Mouse (Mus musculus) cerebellum, adult 2 months (tissue): ENCODE measurements around the gene Gpr155. TPM values are rescaled to one million over a fixed set of nuclear protein-coding genes. Genes with fewer than 3 reads are reported as not detected.

ENCODE experiments used
- DNase-seq, 2 experiments: peaks; one replicate each; pipeline ENCODE4 v3.0.0; 2021
- H3K27ac ChIP-seq: fragments of 200-500 bp; 2 replicates; pipeline ENCODE4 v1.5.1; 2012; ENCODE audit warnings: low read length, control low read depth, inconsistent platforms; ENCODE audit not compliant: insufficient read depth
- H3K27me3 ChIP-seq: fragments of 200-500 bp; 2 replicates; pipeline ENCODE4 v1.6.1; 2012; ENCODE audit warnings: inconsistent platforms, mild to moderate bottlenecking, low read length, moderate library complexity; ENCODE audit not compliant: control insufficient read depth, insufficient read depth
- H3K4me1 ChIP-seq: fragments of 200-500 bp; 2 replicates; pipeline ENCODE4 v1.6.1; 2011; ENCODE audit warnings: low read length; ENCODE audit not compliant: control insufficient read depth, insufficient read depth
- H3K4me3 ChIP-seq: fragments of 200-500 bp; replicated peaks from 2 replicates; pipeline ENCODE3; 2011; ENCODE audit warnings: mild to moderate bottlenecking, low read depth, low read length, control low read depth; ENCODE audit not compliant: insufficient read depth
- CTCF ChIP-seq: fragments of 200-500 bp; IDR thresholded peaks from 2 replicates; pipeline ENCODE4 v1.5.1; 2011; ENCODE audit warnings: low read depth, mild to moderate bottlenecking, control low read depth, low read length, moderate library complexity, borderline replicate concordance; ENCODE audit not compliant: insufficient read depth
- POLR2A ChIP-seq: fragments of 200-500 bp; IDR thresholded peaks from 2 replicates; pipeline ENCODE4 v1.6.1; 2011; ENCODE audit warnings: low read length, control low read depth, borderline replicate concordance; ENCODE audit not compliant: insufficient read depth
- WGBS: fragments of 180-500 bp; shearing (Covaris S2); methylation state at CpG from one replicate; pipeline ENCODE4 v1.1.7; 2018; 5-methylcytosine and 5-hydroxymethylcytosine counted together
- polyA plus RNA-seq: library from polyadenylated mRNA; depleted of rRNA; stranded (reverse); fragments of >200 nt; gene quantifications from 2 replicates; pipeline ENCODE4 v1.2.3, GENCODE M21; 2012

The Gpr155 gene
- polyA plus RNA-seq, 1 experiment, result 19.4 TPM

GRCm38 (mm10) chr2:73338415-73338814 lies 48.0 kb downstream of the Gpr155 start:
- TF ChIP-seq POLR2A (no peak), CTCF (no peak)
- 78% methylated on average over 8 of the region's 8 CpGs for WGBS
- H3K27me3 ChIP-seq, result no peaks in the 10 kb centered on the region

GRCm38 (mm10) chr2:73335949-73336348 lies 50.4 kb downstream of the Gpr155 start:
- no peaks in the 10 kb centered on the region for H3K4me1 ChIP-seq
- no peak for DNase-seq
- no peak for TF ChIP-seq POLR2A
- no peaks in the 10 kb centered on the region for H3K27me3 ChIP-seq
- H3K4me3 ChIP-seq, result no peak overlapping the region
- H3K27ac ChIP-seq, result no peak overlapping the region
- WGBS, result 88% methylated on average over 3 of the region's 3 CpGs

More at GRCm38 (mm10) chr2:73338415-73338814, 48.0 kb downstream of the Gpr155 start:
- no peak for DNase-seq
- no peak overlapping the region for H3K27ac ChIP-seq
- H3K4me1 ChIP-seq, result no peaks in the 10 kb centered on the region
- H3K4me3 ChIP-seq, result no peak overlapping the region

GRCm38 (mm10) chr2:73325871-73326270 lies 60.5 kb downstream of the Gpr155 start:
- WGBS, result 57% methylated on average over 5 of the region's 5 CpGs
- Histone ChIP-seq H3K4me3 (no peak overlapping the region), H3K4me1 (peaks cover 2% of the 10 kb centered on the region; the same call in 1 of the 2 replicates), H3K27ac (no peak overlapping the region), H3K27me3 (no peaks in the 10 kb centered on the region)
- TF ChIP-seq CTCF (no peak), POLR2A (no peak)
- DNase-seq, result no peak

GRCm38 (mm10) chr2:73322991-73323390 lies 63.4 kb downstream of the Gpr155 start:
- no peak for TF ChIP-seq POLR2A
- no peak for TF ChIP-seq CTCF
- no peak for DNase-seq
- Histone ChIP-seq H3K4me1 (peaks cover 7% of the 10 kb centered on the region), H3K27ac (no peak overlapping the region), H3K27me3 (no peaks in the 10 kb centered on the region), H3K4me3 (no peak overlapping the region)
- WGBS, result 61% methylated on average over 12 of the region's 12 CpGs

- TF ChIP-seq POLR2A (no peak), CTCF (no peak)
- peaks cover 7% of the 10 kb centered on the region for H3K4me1 ChIP-seq
- H3K27ac ChIP-seq, result no peak overlapping the region
- H3K4me3 ChIP-seq, result no peak overlapping the region
- 87% methylated on average over 5 of the region's 5 CpGs for WGBS
- DNase-seq, result no peak
- no peaks in the 10 kb centered on the region for H3K27me3 ChIP-seq
Measured at GRCm38 (mm10) chr2:73319218-73319617, 67.2 kb downstream of the Gpr155 start.

- TF ChIP-seq POLR2A (no peak), CTCF (no peak)
- no peaks in the 10 kb centered on the region for H3K27me3 ChIP-seq
- peaks cover 7% of the 10 kb centered on the region for H3K4me1 ChIP-seq
- WGBS, result 94% methylated on average over 9 of the region's 9 CpGs
- no peak overlapping the region for H3K4me3 ChIP-seq
- H3K27ac ChIP-seq, result no peak overlapping the region
- DNase-seq, result no peak
Measured at GRCm38 (mm10) chr2:73317426-73317825, 68.9 kb downstream of the Gpr155 start.

- WGBS, result 94% methylated on average over 3 of the region's 3 CpGs
- no peak for DNase-seq
- Histone ChIP-seq H3K27me3 (no peaks in the 10 kb centered on the region), H3K4me1 (no peaks in the 10 kb centered on the region), H3K27ac (no peak overlapping the region), H3K4me3 (no peak overlapping the region)
- TF ChIP-seq POLR2A (no peak), CTCF (no peak)
Measured at GRCm38 (mm10) chr2:73314311-73314710, 72.1 kb downstream of the Gpr155 start.

- WGBS, result 10% methylated on average over 14 of the region's 14 CpGs
- no peaks in the 10 kb centered on the region for H3K27me3 ChIP-seq
Measured at GRCm38 (mm10) chr2:73313117-73313501, 73.3 kb downstream of the Gpr155 start.

More at GRCm38 (mm10) chr2:73313117-73313501, 73.3 kb downstream of the Gpr155 start:
- Histone ChIP-seq H3K4me3 (peak overlapping the region; percentile 70), H3K4me1 (no peaks in the 10 kb centered on the region), H3K27ac (peak overlapping the region; percentile 29)
- TF ChIP-seq CTCF (no peak), POLR2A (no peak)
- DNase-seq, result peak; percentile 60 to 69
